Mouse (Mus musculus) kidney, adult 8-10 months (tissue): ENCODE data around the gene Mcam.

Experiments
- DNase-seq, 2 experiments: peaks; one replicate each; pipeline ENCODE4 v3.0.0; 2022

Mcam gene

DNA sequence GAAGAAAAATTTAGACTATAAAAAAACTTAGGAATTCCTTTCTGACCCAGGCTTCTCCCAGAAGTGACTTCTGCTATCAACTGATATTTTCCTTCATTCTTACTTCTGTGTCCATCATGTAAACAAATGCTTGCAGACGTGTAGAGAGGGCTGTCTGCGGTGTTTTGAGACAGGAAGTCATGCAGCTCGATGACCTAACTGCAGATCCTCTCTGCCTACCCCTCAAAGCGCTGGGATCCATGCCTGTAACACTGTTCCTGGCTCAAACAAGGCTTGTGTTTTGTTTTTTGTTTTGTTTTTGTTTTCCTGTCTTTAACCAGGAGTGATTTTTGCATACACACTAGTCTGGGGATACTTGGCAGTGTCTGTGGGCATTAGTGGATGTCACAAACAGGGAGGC is 3.6 kb downstream of the Mcam start:
- no peak for DNase-seq

GRCm38 (mm10) chr9:44141951-44142350 is 7.7 kb downstream of the Mcam start:
- DNase-seq, result no peak

- no peak for DNase-seq
Measured at GRCm38 (mm10) chr9:44143421-44143820, 9.2 kb downstream of the Mcam start.

GRCm38 (mm10) chr9:44144023-44144717 is 9.9 kb downstream of the Mcam start:
- DNase-seq, result peak; percentile 51 to 64

DNA sequence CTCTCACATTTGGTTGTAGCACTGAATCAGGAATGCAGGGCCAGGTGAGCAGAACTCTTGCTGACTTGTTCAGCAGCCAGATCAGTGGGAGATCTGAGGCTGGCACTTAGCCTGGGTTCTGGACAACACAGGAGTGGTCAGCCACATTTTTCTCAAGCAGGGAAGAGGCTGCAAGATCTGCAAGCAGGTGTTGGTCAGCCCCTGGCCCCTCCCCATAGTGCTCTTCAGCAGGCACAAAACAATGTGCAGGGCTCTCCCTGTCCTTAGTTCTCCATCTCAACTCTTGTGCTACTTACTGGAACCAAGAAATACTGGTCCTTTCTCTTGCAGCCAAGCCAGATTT is 10.4 kb downstream of the Mcam start:
- DNase-seq, result no peak

GRCm38 (mm10) chr9:44147290-44147689 is 13.0 kb downstream of the Mcam start:
- peak in 1 of 2 experiments; percentile 34 for DNase-seq

DNA sequence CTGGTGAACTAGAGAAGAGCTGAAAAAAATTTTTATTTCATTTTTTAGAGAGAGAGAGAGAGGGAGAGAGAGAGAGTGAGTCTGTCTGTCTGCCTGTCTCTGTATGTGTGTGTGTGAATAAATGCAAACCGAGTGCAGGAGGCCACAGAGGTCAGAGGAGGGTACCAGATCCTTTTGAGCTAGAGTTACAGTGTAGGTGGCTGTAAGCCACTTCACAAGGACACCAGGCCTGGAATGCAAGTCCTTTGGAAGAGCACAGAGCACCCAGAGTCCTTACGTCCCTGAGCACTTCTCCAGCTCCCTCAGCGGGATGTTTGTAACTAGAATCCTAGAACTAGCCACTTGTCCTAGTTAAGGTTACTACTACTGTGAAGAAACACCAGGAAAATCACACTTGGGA is 25.6 kb downstream of the Mcam start:
- no peak for DNase-seq

GRCm38 (mm10) chr9:44168931-44169330 is 34.7 kb downstream of the Mcam start:
- no peak for DNase-seq

DNA sequence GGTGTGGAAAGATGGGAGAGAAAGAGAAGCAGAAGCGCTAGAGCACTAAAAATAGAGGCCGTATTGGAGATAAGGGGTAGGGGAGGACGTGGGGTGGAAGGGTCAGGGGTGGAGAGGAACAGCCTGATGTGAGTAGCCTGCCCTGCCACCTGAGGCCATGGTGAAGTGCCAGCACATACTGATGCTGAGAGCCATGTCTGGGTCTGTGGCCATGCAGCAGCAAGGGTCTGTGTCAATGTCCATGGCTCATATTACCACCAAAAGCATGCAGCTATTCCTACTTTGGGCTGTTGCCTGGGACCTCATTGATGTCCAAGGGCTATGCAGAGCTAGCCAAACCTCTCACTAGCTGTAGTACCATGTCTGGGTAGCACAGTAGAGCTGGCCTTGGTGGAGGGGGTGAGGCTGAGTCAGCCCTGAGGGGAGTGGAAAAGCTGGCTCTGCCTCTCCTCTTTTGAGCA is 36.5 kb downstream of the Mcam start:
- no peak for DNase-seq

GRCm38 (mm10) chr9:44175556-44175955 is 41.3 kb downstream of the Mcam start:
- DNase-seq, result peak; percentile 68 to 84

GRCm38 (mm10) chr9:44175957-44176356 is 41.7 kb downstream of the Mcam start:
- DNase-seq, result no peak

DNA sequence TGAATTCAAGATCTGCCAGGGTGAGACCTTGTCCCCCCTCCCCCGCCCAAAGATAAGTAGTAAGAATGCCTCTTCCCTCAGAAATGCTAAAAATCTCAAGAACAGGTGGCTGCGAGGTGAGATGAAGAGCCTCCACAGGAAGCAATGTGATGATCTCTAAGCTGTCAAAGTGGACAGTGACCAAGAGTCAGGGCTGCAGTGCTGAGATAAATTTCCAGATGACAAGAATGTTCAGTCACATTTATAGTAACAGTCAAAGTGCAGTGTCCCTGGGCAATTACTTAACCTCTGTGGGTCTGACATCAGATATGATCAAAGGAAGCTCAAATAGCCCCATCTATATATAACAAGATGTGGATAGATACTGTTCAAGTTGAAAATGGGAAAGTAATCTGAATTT is 43.1 kb downstream of the Mcam start:
- DNase-seq, result no peak

DNA sequence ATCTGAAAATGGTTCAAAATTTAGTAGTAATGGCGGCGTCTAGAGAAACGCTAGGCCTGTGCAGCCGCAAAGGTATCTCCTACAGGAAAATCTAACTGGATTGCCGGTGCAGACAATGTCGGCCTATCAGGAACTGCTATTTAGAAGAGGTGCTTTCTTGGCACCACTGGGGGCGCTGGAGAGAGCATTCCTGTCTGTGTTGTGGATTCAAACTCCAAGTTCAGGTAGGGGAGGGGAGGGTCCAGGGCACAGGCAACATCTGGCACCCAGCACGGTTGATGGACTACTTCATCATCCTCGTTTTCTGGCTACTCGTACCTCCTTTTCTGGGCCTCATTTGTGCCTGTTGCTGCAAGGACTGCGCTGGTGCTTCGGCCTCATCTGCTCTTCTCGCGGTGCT is 44.1 kb downstream of the Mcam start:
- peak; percentile 14 to 27 for DNase-seq

GRCm38 (mm10) chr9:44178811-44179210 is 44.5 kb downstream of the Mcam start:
- no peak for DNase-seq

DNA sequence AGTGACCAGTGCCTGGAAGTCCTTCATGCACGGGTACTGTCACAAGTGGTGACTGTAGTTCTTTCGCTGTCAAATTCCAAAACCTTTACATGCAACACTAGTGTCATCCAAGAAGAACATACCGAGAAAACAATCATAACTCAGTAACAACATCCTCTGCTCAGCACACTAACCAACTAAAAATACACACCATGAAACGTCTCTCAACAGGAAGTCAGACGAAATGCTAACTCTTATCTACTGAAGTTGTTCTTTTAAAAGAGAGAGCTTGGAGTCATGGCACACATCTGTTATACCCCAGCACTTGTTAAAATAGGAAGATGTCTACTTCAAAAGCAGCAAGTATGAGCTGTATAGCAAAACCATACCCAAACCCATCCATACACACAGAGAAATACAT is 47.3 kb downstream of the Mcam start:
- DNase-seq, result no peak

DNA sequence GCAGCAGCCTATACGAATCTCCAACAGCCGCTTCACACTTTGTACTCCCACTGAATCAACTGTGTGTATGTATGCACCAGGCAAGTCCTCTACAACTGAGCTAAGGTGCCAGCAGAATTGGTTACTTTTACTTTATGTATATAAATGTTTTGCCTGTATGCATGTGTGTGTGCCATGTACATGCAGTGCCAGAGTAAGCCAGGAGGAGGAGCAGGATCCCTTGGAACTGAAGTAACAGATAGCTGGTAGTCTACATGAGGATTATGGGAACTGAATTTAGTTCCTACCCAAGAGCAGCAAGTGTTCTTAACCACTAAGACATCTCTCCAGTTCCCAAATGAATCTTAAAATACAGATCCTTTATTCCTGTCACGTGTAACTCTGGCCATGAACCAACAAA is 48.0 kb downstream of the Mcam start:
- DNase-seq, result peak; percentile 37 to 61

DNA sequence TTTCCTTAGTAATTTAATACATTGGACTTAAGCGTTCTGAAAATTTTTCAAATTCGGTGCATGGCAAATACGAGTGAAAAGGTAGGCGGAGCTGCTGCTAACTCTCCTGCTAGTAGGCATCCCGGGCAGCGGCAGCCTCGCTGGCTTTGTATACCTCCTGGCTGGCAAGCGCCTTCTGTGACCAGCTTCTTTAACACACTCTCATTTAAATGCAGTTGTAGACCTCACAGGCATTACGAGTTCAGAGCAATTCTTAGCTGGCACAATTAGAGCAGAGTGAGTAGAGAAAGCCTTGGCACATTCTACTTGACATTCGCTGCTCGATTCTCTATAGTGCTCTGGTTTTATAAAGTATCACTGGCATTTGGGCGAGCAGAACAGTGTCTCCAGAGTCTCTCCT is 54.0 kb downstream of the Mcam start:
- no peak for DNase-seq

DNA sequence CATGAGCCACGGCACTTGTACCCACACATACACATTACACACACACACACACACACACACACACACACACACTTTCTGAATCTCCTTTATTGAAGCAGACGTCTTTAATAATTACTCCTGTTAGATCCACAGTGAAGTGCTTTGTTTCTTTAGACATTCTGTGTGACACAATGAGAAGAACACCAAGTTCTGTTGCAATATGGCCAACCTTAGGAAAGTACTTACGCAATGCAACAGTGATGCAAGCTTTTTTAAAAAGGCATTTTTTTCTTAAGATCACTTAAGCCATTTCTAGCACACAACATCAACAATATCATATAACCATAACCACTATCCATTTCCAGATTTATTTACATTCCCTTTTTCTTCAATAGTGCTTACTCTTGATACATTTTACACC is 56.9 kb downstream of the Mcam start:
- no peak for DNase-seq

- no peak for DNase-seq
Measured at GRCm38 (mm10) chr9:44192312-44192711, 58.0 kb downstream of the Mcam start.
